21 mouse cellular contexts compared by ENCODE assay signal in genomic region chr5:28241423-28241822, GRCm38 (mm10). TPM values are rescaled to one million over a fixed set of nuclear protein-coding genes. Genes with fewer than 3 reads are reported as not detected.
"Had no signal": no experiment of that assay in that cellular context is flagged by ENCODE, and none has a peak within 500 bp of the region (broad histone marks: within the 10 kb centered on the region; RNA-seq: fewer than 3 reads in every experiment).

No protein-coding gene starts in this region.

- H3K9me3 ChIP-seq: intestine, embryonic 15.5 days; kidney, embryonic 15.5 days; limb, embryonic 12.5 days; liver, embryonic 13.5 days; lung, embryonic 15.5 days; megakaryocyte, embryonic 14.5 days; midbrain, embryonic 15.5 days; neural tube, embryonic 12.5 days had no signal

- H3K4me3 ChIP-seq: intestine, embryonic 15.5 days; kidney, embryonic 15.5 days; limb, embryonic 12.5 days; liver, embryonic 13.5 days; lung, embryonic 15.5 days; megakaryocyte, embryonic 14.5 days; midbrain, embryonic 15.5 days; neural tube, embryonic 12.5 days had no signal

- DNase-seq: kidney, adult 18-20 months; kidney, postnatal 14 days; liver; liver, embryonic 13.5 days; liver, postnatal 0 days; lung, postnatal 14 days; right cerebral cortex, postnatal 25 days; spleen, adult 18-20 months; thymus, adult 2 months; thymus, postnatal 25 days had no signal

- H3K4me1 ChIP-seq: intestine, embryonic 15.5 days; kidney, embryonic 15.5 days; limb, embryonic 12.5 days; liver, embryonic 13.5 days; lung, embryonic 15.5 days; neural tube, embryonic 12.5 days had no signal

- H3K36me3 ChIP-seq: intestine, embryonic 15.5 days; kidney, embryonic 15.5 days; limb, embryonic 12.5 days; liver, embryonic 13.5 days; lung, embryonic 15.5 days; midbrain, embryonic 15.5 days; neural tube, embryonic 12.5 days had no signal

- H3K27me3 ChIP-seq: intestine, embryonic 15.5 days; kidney, embryonic 15.5 days; limb, embryonic 12.5 days; liver, embryonic 13.5 days; lung, embryonic 15.5 days; midbrain, embryonic 15.5 days; neural tube, embryonic 12.5 days had no signal

- H3K27ac ChIP-seq: intestine, embryonic 15.5 days; kidney, embryonic 15.5 days; limb, embryonic 12.5 days; liver, embryonic 13.5 days; lung, embryonic 15.5 days; macrophage; midbrain, embryonic 15.5 days; neural tube, embryonic 12.5 days had no signal

RNA-seq across cellular contexts. Expression of gene Cnpy1, which starts 4.2 kb away (rescaled TPM):
- total RNA-seq: monocyte, adult 5-6 weeks; neutrophil, adult 5-6 weeks had no signal
- polyA plus RNA-seq: limb, embryonic 12.5 days; liver, postnatal 0 days; macrophage; stomach, embryonic 14.5 days; thymus, adult 2 months had no signal
